8 mouse cellular contexts compared by ENCODE assay signal in the genomic region with DNA sequence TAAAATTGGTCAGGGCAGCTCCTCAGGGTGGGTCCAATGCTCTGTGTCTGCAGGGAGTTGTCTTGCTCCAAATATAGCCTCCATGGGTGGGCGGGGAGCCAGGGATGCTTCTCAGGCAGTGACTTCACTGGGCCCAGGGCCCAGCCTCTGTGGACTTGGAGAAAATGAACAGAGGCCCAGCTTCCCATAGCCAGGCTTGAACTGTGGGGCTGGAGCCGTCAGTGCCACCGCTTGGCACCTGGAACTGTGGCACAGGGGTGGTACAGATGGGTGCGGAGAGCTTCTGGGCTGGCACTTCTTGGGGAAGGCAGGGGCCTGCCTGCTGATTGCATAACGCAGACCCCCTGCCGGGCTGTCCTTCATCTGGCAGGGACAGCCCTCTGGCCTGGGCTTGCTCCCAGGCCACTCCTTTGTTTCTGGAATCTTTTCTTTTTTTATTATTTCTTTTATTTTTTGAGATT.
DNase-seq lines count a peak whose midpoint lies in the region; ATAC-seq lines count a peak whose summit lies in the region.

No protein-coding gene starts in this region.

- H3K9ac ChIP-seq in midbrain, embryonic 14.5 days (replicated peaks; ENCODE audit: low read length): no peak overlapping the region
- H3K9ac ChIP-seq in midbrain, embryonic 13.5 days (replicated peaks): no peak overlapping the region
- H3K9ac ChIP-seq in heart, embryonic 16.5 days (ENCODE audit: low read length): 0 out of 2 replicates have a peak overlapping the region, but pooled peaks have one; percentile 47
- H3K9ac ChIP-seq in lung, embryonic 15.5 days: no peak overlapping the region

- H3K9me3 ChIP-seq in midbrain, embryonic 14.5 days (ENCODE audit: control insufficient read depth, low read length): no peaks in the 10 kb centered on the region
- no peaks in the 10 kb centered on the region for H3K9me3 ChIP-seq in midbrain, embryonic 13.5 days
- H3K9me3 ChIP-seq in heart, embryonic 16.5 days (replicated peaks; ENCODE audit: control insufficient read depth, low read length): no peaks in the 10 kb centered on the region
- no peaks in the 10 kb centered on the region for H3K9me3 ChIP-seq in lung, embryonic 15.5 days

- WGBS in midbrain, embryonic 14.5 days: 74% methylated on average over 6 of the region's 6 CpGs
- WGBS in midbrain, embryonic 13.5 days: 70% methylated on average over 6 of the region's 6 CpGs
- 35% methylated on average over 6 of the region's 6 CpGs for WGBS in heart, embryonic 16.5 days
- WGBS in lung, embryonic 15.5 days: 44% methylated on average over 6 of the region's 6 CpGs

- H3K4me2 ChIP-seq in midbrain, embryonic 14.5 days (ENCODE audit: low read length): no peak overlapping the region
- H3K4me2 ChIP-seq in midbrain, embryonic 13.5 days (replicated peaks): no peak overlapping the region
- H3K4me2 ChIP-seq in heart, embryonic 16.5 days (ENCODE audit: low read depth, low read length): 0 out of 2 replicates have a peak overlapping the region, but pooled peaks have one; percentile 2
- no peak overlapping the region for H3K4me2 ChIP-seq in lung, embryonic 15.5 days

- no peak for ATAC-seq in midbrain, embryonic 14.5 days (ENCODE audit: low FRiP score, low TSS enrichment)
- ATAC-seq in midbrain, embryonic 13.5 days: no peak
- ATAC-seq in heart, embryonic 16.5 days (replicated peaks; ENCODE audit: extremely low read depth, insufficient read depth, low FRiP score): peak; percentile 79
- ATAC-seq in lung, embryonic 15.5 days (ENCODE audit: borderline replicate concordance, extremely low read depth, low FRiP score, low TSS enrichment): peak; percentile 79

- H3K36me3 ChIP-seq in midbrain, embryonic 14.5 days (ENCODE audit: control insufficient read depth, insufficient read depth, low read length): no peaks in the 10 kb centered on the region
- H3K36me3 ChIP-seq in midbrain, embryonic 13.5 days: no peaks in the 10 kb centered on the region
- no peaks in the 10 kb centered on the region for H3K36me3 ChIP-seq in heart, embryonic 16.5 days (ENCODE audit: control insufficient read depth, insufficient read depth)
- no peaks in the 10 kb centered on the region for H3K36me3 ChIP-seq in lung, embryonic 15.5 days

- no peak overlapping the region for H3K27ac ChIP-seq in midbrain, embryonic 14.5 days (replicated peaks; ENCODE audit: low read depth, low read length)
- H3K27ac ChIP-seq in midbrain, embryonic 13.5 days: no peak overlapping the region
- H3K27ac ChIP-seq in heart, embryonic 16.5 days (ENCODE audit: low read length): peak overlapping the region; percentile 69
- peak overlapping the region; percentile 77 for H3K27ac ChIP-seq in lung, embryonic 15.5 days

- peak; percentile 17 for DNase-seq in midbrain, embryonic 14.5 days
- DNase-seq in cerebellum, postnatal 10 days: peak; percentile 85 to 89
- DNase-seq in urinary bladder, postnatal 14 days (ENCODE audit: low spot score): peak; percentile 88
- DNase-seq in layer of hippocampus, adult 9-10 months (ENCODE audit: low spot score): no peak
- DNase-seq in liver: no peak

- no peaks in the 10 kb centered on the region for H3K4me1 ChIP-seq in midbrain, embryonic 14.5 days (ENCODE audit: control insufficient read depth, insufficient read depth, low read length)
- no peaks in the 10 kb centered on the region for H3K4me1 ChIP-seq in midbrain, embryonic 13.5 days (replicated peaks)
- H3K4me1 ChIP-seq in heart, embryonic 16.5 days (ENCODE audit: control insufficient read depth, insufficient read depth, low read length): peaks cover 26% of the 10 kb centered on the region
- H3K4me1 ChIP-seq in lung, embryonic 15.5 days: peaks cover 27% of the 10 kb centered on the region

- no peak overlapping the region for H3K4me3 ChIP-seq in midbrain, embryonic 14.5 days (replicated peaks; ENCODE audit: low read depth, low read length)
- no peak overlapping the region for H3K4me3 ChIP-seq in midbrain, embryonic 13.5 days (replicated peaks)
- H3K4me3 ChIP-seq in heart, embryonic 16.5 days (ENCODE audit: low read length): no peak overlapping the region
- no peak overlapping the region for H3K4me3 ChIP-seq in lung, embryonic 15.5 days

- H3K27me3 ChIP-seq in midbrain, embryonic 14.5 days (ENCODE audit: control insufficient read depth, insufficient read depth, low read length): no peaks in the 10 kb centered on the region
- no peaks in the 10 kb centered on the region for H3K27me3 ChIP-seq in midbrain, embryonic 13.5 days
- H3K27me3 ChIP-seq in heart, embryonic 16.5 days (ENCODE audit: control insufficient read depth, insufficient read depth, low read length): no peaks in the 10 kb centered on the region
- H3K27me3 ChIP-seq in lung, embryonic 15.5 days: no peaks in the 10 kb centered on the region

Comparison
In these comparisons a context has a peak if more than half of its experiments do, and no peak if none do; other contexts are left out.
1. ATAC-seq: peak in heart, embryonic 16.5 days (single experiment) and lung, embryonic 15.5 days (single experiment); none in midbrain, embryonic 14.5 days (single experiment) and midbrain, embryonic 13.5 days (single experiment).
2. DNase-seq: peak in midbrain, embryonic 14.5 days (single experiment), cerebellum, postnatal 10 days (2 of 2) and urinary bladder, postnatal 14 days (single experiment); none in layer of hippocampus, adult 9-10 months (single experiment) and liver (single experiment).
3. H3K27ac ChIP-seq: peak in heart, embryonic 16.5 days (single experiment) and lung, embryonic 15.5 days (single experiment); none in midbrain, embryonic 14.5 days (single experiment) and midbrain, embryonic 13.5 days (single experiment).